Mouse (Mus musculus) forebrain, embryonic 10.5 days (tissue): Measurements from ENCODE around the gene Pls3. TPM values are rescaled to one million over a fixed set of nuclear protein-coding genes. Genes with fewer than 3 reads are reported as not detected.

Experiments used
- DNase-seq: peaks from one replicate; pipeline ENCODE4 v3.0.0-alpha.2; 2017; ENCODE audit warnings: low spot score; ENCODE audit errors: extremely low spot score
- H3K27ac ChIP-seq: fragments of 300-500 bp; sonication (generic); 2 replicates; pipeline ENCODE4 v1.5.1; 2016; ENCODE audit warnings: mild to moderate bottlenecking
- H3K27me3 ChIP-seq: fragments of 300-500 bp; sonication (generic); 2 replicates; pipeline ENCODE4 v1.6.1; 2016; ENCODE audit warnings: mild to moderate bottlenecking; ENCODE audit not compliant: poor library complexity, severe bottlenecking
- H3K36me3 ChIP-seq: fragments of 300-500 bp; sonication (generic); replicated peaks from 2 replicates; pipeline ENCODE4 v1.6.1; 2016; ENCODE audit warnings: mild to moderate bottlenecking, moderate library complexity
- H3K4me1 ChIP-seq: fragments of 300-500 bp; sonication (generic); 2 replicates; pipeline ENCODE4 v1.6.1; 2016
- H3K4me3 ChIP-seq: fragments of 300-500 bp; sonication (generic); 2 replicates; pipeline ENCODE4 v1.5.1; 2016; ENCODE audit warnings: mild to moderate bottlenecking, moderate library complexity
- H3K9me3 ChIP-seq: fragments of 300-500 bp; sonication (generic); 2 replicates; pipeline ENCODE4 v1.6.1; 2016; ENCODE audit warnings: mild to moderate bottlenecking, moderate library complexity
- WGBS: fragments of 180-500 bp; shearing (Covaris S2); methylation state at CpG from one replicate; pipeline ENCODE4 v1.1.7; 2016; 5-methylcytosine and 5-hydroxymethylcytosine counted together
- polyA plus RNA-seq: library from polyadenylated mRNA; unstranded; fragments of >200 nt; fragmentation: Nextera tagmentation; extraction: Ambion mirVana; gene quantifications from 2 replicates; pipeline ENCODE4 v1.2.1, GENCODE M21; 2016

Pls3 gene
- polyA plus RNA-seq, 1 experiment from 2014 or later: 78.1 TPM

GRCm38 (mm10) chrX:75834286-75834685, 40.7 kb downstream of the Pls3 start:
- Histone ChIP-seq H3K4me1 (peaks cover 8% of the 10 kb centered on the region), H3K9me3 (no peaks in the 10 kb centered on the region), H3K4me3 (no peak overlapping the region), H3K27ac (no peak overlapping the region), H3K36me3 (no peaks in the 10 kb centered on the region), H3K27me3 (no peaks in the 10 kb centered on the region)
- DNase-seq: no peak
- WGBS: 95% methylated on average over 2 of the region's 2 CpGs

- no peak for DNase-seq
- Histone ChIP-seq H3K4me3 (no peak overlapping the region), H3K27me3 (no peaks in the 10 kb centered on the region), H3K36me3 (no peaks in the 10 kb centered on the region), H3K4me1 (peaks cover 8% of the 10 kb centered on the region), H3K9me3 (no peaks in the 10 kb centered on the region), H3K27ac (no peak overlapping the region)
- WGBS: 89% methylated on average over 11 of the region's 11 CpGs
Measured at GRCm38 (mm10) chrX:75833006-75833641, 41.9 kb downstream of the Pls3 start.

GRCm38 (mm10) chrX:75829867-75830255, 45.1 kb downstream of the Pls3 start:
- Histone ChIP-seq H3K36me3 (0 out of 2 replicates have a peak, but pooled peaks cover 2% of the 10 kb centered on the region), H3K9me3 (no peaks in the 10 kb centered on the region), H3K27ac (no peak overlapping the region), H3K4me1 (peaks cover 8% of the 10 kb centered on the region), H3K27me3 (no peaks in the 10 kb centered on the region), H3K4me3 (no peak overlapping the region)
- no peak for DNase-seq
- WGBS: 25% methylated on average over 2 of the region's 2 CpGs

GRCm38 (mm10) chrX:75829240-75829866, 45.6 kb downstream of the Pls3 start:
- Histone ChIP-seq H3K27ac (no peak overlapping the region), H3K9me3 (no peaks in the 10 kb centered on the region), H3K27me3 (no peaks in the 10 kb centered on the region), H3K4me3 (no peak overlapping the region), H3K36me3 (peaks cover 5% of the 10 kb centered on the region; the same call in 1 of the 2 replicates), H3K4me1 (peaks cover 8% of the 10 kb centered on the region)
- WGBS: 55% methylated on average over 7 of the region's 7 CpGs
- DNase-seq: no peak

GRCm38 (mm10) chrX:75818647-75819271, 56.2 kb downstream of the Pls3 start:
- Histone ChIP-seq H3K27ac (no peak overlapping the region), H3K36me3 (no peaks in the 10 kb centered on the region), H3K9me3 (no peaks in the 10 kb centered on the region), H3K4me1 (no peaks in the 10 kb centered on the region), H3K27me3 (no peaks in the 10 kb centered on the region), H3K4me3 (no peak overlapping the region)
- DNase-seq: no peak
- 80% methylated on average over 1 of the region's 1 CpGs for WGBS

GRCm38 (mm10) chrX:75814958-75815357, 60.0 kb downstream of the Pls3 start:
- Histone ChIP-seq H3K36me3 (no peaks in the 10 kb centered on the region), H3K4me3 (no peak overlapping the region), H3K9me3 (no peaks in the 10 kb centered on the region), H3K27ac (no peak overlapping the region), H3K27me3 (no peaks in the 10 kb centered on the region), H3K4me1 (no peaks in the 10 kb centered on the region)
- WGBS: 85% methylated on average over 2 of the region's 2 CpGs
- no peak for DNase-seq

GRCm38 (mm10) chrX:75814123-75814522, 60.9 kb downstream of the Pls3 start:
- no peak overlapping the region for H3K4me3 ChIP-seq
- H3K36me3 ChIP-seq: no peaks in the 10 kb centered on the region
- H3K27me3 ChIP-seq: no peaks in the 10 kb centered on the region
- no peaks in the 10 kb centered on the region for H3K9me3 ChIP-seq
- H3K27ac ChIP-seq: no peak overlapping the region
- WGBS: 93% methylated on average over 4 of the region's 4 CpGs
- DNase-seq: no peak
- no peaks in the 10 kb centered on the region for H3K4me1 ChIP-seq

GRCm38 (mm10) chrX:75796583-75796982, 78.4 kb downstream of the Pls3 start:
- DNase-seq: no peak
- Histone ChIP-seq H3K36me3 (peaks cover 35% of the 10 kb centered on the region), H3K4me3 (no peak overlapping the region), H3K4me1 (no peaks in the 10 kb centered on the region), H3K9me3 (peaks cover 4% of the 10 kb centered on the region; the same call in 1 of the 2 replicates), H3K27ac (no peak overlapping the region), H3K27me3 (no peaks in the 10 kb centered on the region)
- WGBS: 41% methylated on average over 4 of the region's 4 CpGs

GRCm38 (mm10) chrX:75779796-75780195, 95.2 kb downstream of the Pls3 start:
- Histone ChIP-seq H3K9me3 (no peaks in the 10 kb centered on the region), H3K4me1 (no peaks in the 10 kb centered on the region), H3K27me3 (no peaks in the 10 kb centered on the region), H3K27ac (no peak overlapping the region), H3K36me3 (no peaks in the 10 kb centered on the region), H3K4me3 (no peak overlapping the region)
- 97% methylated on average over 4 of the region's 4 CpGs for WGBS
- no peak for DNase-seq

- 94% methylated on average over 2 of the region's 2 CpGs for WGBS
- Histone ChIP-seq H3K27ac (no peak overlapping the region), H3K36me3 (no peaks in the 10 kb centered on the region), H3K4me3 (no peak overlapping the region), H3K27me3 (no peaks in the 10 kb centered on the region), H3K4me1 (no peaks in the 10 kb centered on the region), H3K9me3 (no peaks in the 10 kb centered on the region)
- DNase-seq: no peak
Measured at GRCm38 (mm10) chrX:75777461-75777860, 97.5 kb downstream of the Pls3 start.

GRCm38 (mm10) chrX:75764794-75765328, 110.1 kb downstream of the Pls3 start:
- Histone ChIP-seq H3K4me3 (peak overlapping the region; percentile 60), H3K4me1 (peaks cover 13% of the 10 kb centered on the region), H3K27ac (peak overlapping the region; percentile 89), H3K27me3 (no peaks in the 10 kb centered on the region), H3K36me3 (peaks cover 5% of the 10 kb centered on the region; the same call in 1 of the 2 replicates), H3K9me3 (no peaks in the 10 kb centered on the region)
- no peak for DNase-seq
- WGBS: 41% methylated on average over 7 of the region's 7 CpGs

- Histone ChIP-seq H3K36me3 (peaks cover 9% of the 10 kb centered on the region), H3K9me3 (no peaks in the 10 kb centered on the region), H3K27ac (peak overlapping the region; percentile 89), H3K4me3 (peak overlapping the region; percentile 60), H3K27me3 (no peaks in the 10 kb centered on the region), H3K4me1 (peaks cover 13% of the 10 kb centered on the region)
- 12% methylated on average over 19 of the region's 19 CpGs for WGBS
- peak; percentile 57 for DNase-seq
Measured at GRCm38 (mm10) chrX:75764135-75764793, 110.7 kb downstream of the Pls3 start.
